Mouse (Mus musculus) lung, postnatal 0 days (tissue): ENCODE measurements around the gene Ptprn2. TPM values are rescaled to one million over a fixed set of nuclear protein-coding genes. Genes with fewer than 3 reads are reported as not detected.

Source experiments
- ATAC-seq: fragments of 200-750 bp; cut with Nextera tagmentation; 2 replicates; pipeline ENCODE4 v1.8.0; 2017; ENCODE audit warnings: moderate library complexity
- DNase-seq: peaks from one replicate; pipeline ENCODE4 v3.0.0-alpha.2; 2016; ENCODE audit warnings: low spot score
- H3K27ac ChIP-seq: fragments of 300-500 bp; sonication (generic); 2 replicates; pipeline ENCODE4 v1.5.1; 2014; ENCODE audit warnings: antibody characterized with exemption, mild to moderate bottlenecking, low read length, mixed read lengths
- H3K27me3 ChIP-seq: fragments of 300-500 bp; sonication (generic); replicated peaks from 2 replicates; pipeline ENCODE4 v1.6.1; 2014; ENCODE audit warnings: low read length, mixed read lengths; ENCODE audit not compliant: insufficient read depth
- H3K36me3 ChIP-seq: fragments of 300-500 bp; sonication (generic); 2 replicates; pipeline ENCODE4 v1.6.1; 2014; ENCODE audit warnings: low read length, mixed read lengths; ENCODE audit not compliant: insufficient read depth
- H3K4me1 ChIP-seq: fragments of 300-500 bp; sonication (generic); 2 replicates; pipeline ENCODE4 v1.6.1; 2014; ENCODE audit warnings: antibody characterized with exemption, low read depth, low read length, mixed read lengths; ENCODE audit not compliant: insufficient read depth
- H3K4me2 ChIP-seq: fragments of 300-500 bp; sonication (generic); replicated peaks from 2 replicates; pipeline ENCODE4 v1.6.1; 2014; ENCODE audit warnings: low read depth, mild to moderate bottlenecking, low read length, moderate library complexity, mixed read lengths
- H3K4me3 ChIP-seq: fragments of 300-500 bp; sonication (generic); 2 replicates; pipeline ENCODE4 v1.5.1; 2014; ENCODE audit warnings: low read depth, low read length
- H3K9ac ChIP-seq: fragments of 300-500 bp; sonication (generic); replicated peaks from 2 replicates; pipeline ENCODE4 v1.6.1; 2014; ENCODE audit warnings: low read depth, mild to moderate bottlenecking
- H3K9me3 ChIP-seq: fragments of 300-500 bp; sonication (generic); 2 replicates; pipeline ENCODE4 v1.6.1; 2016; ENCODE audit warnings: low read length, mixed read lengths
- CTCF ChIP-seq: IDR thresholded peaks from 2 replicates; pipeline ENCODE4 v1.5.1; 2016; ENCODE audit warnings: antibody characterized with exemption, mild to moderate bottlenecking
- EP300 ChIP-seq: IDR thresholded peaks from 2 replicates; pipeline ENCODE4 v1.6.1; 2016; ENCODE audit warnings: antibody characterized with exemption, mild to moderate bottlenecking, control low read depth
- WGBS: fragments of 180-500 bp; shearing (Covaris S2); extraction: QIAGEN DNeasy Blood & Tissue Kit; methylation state at CpG from one replicate; pipeline ENCODE4 v1.1.7; 2014; 5-methylcytosine and 5-hydroxymethylcytosine counted together
- polyA plus RNA-seq: library from polyadenylated mRNA; unstranded; fragments of >200 nt; fragmentation: Nextera tagmentation; extraction: Ambion mirVana; gene quantifications from 2 replicates; pipeline ENCODE4 v1.2.1, GENCODE M21; 2015

The Ptprn2 gene
- polyA plus RNA-seq, 1 experiment from 2014 or later: 0.24 TPM

DNA sequence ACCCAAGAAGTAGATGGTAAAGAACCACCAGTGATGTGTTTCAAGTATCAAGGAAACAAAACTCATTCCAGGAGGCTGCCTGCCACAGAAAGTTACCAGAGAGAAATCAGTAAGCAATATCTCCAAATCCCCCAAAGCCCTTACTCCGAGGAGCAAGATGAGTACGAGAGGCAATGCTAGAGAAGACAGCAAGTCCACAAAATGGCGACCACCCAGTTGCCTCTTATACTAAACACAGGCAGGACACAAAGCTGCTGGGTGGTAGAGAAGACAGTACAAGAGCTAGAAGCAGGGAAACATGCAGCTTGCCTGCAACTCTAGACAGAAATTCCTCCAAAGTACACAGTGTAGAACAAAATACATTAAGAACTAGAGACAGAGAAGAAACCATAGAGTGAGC lies 300.2 kb downstream of the Ptprn2 start:
- H3K27ac ChIP-seq: no peak overlapping the region
- no peaks in the 10 kb centered on the region for H3K9me3 ChIP-seq
- H3K4me1 ChIP-seq: no peaks in the 10 kb centered on the region
- DNase-seq: no peak
- WGBS: 89% methylated on average over 3 of the region's 3 CpGs
- no peaks in the 10 kb centered on the region for H3K36me3 ChIP-seq
- no peak overlapping the region for H3K4me2 ChIP-seq
- ATAC-seq: no peak
- TF ChIP-seq CTCF (no peak), EP300 (no peak)
- no peak overlapping the region for H3K9ac ChIP-seq
- H3K4me3 ChIP-seq: no peak overlapping the region
- H3K27me3 ChIP-seq: no peaks in the 10 kb centered on the region

DNA sequence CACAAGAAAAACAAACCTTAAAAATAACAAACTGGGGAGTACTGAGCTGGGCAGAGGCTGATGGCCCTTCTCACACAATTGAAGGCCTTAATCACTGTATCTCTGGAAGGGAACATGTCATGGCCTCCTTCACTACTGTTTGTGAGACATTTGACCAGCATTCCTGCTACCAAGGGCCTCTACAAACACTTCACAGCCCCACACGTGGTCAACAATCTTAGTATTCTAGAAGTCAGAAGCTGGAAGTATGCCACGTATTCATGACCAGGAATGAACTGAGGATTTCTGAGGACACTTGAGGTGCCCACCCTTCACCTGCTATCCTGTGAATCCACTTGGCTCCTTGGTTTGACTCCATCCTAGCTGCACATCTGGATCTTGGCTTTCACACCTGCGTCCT lies 302.8 kb downstream of the Ptprn2 start:
- ATAC-seq (peak; percentile 94), DNase-seq (peak; percentile 79)
- no peaks in the 10 kb centered on the region for H3K27me3 ChIP-seq
- no peaks in the 10 kb centered on the region for H3K9me3 ChIP-seq
- H3K4me2 ChIP-seq: no peak overlapping the region
- no peak overlapping the region for H3K4me3 ChIP-seq
- WGBS: 33% methylated on average over 3 of the region's 3 CpGs
- TF ChIP-seq EP300: peak; percentile 81
- TF ChIP-seq CTCF: no peak
- no peaks in the 10 kb centered on the region for H3K4me1 ChIP-seq
- no peak overlapping the region for H3K9ac ChIP-seq
- H3K36me3 ChIP-seq: no peaks in the 10 kb centered on the region
- H3K27ac ChIP-seq: no peak overlapping the region

DNA sequence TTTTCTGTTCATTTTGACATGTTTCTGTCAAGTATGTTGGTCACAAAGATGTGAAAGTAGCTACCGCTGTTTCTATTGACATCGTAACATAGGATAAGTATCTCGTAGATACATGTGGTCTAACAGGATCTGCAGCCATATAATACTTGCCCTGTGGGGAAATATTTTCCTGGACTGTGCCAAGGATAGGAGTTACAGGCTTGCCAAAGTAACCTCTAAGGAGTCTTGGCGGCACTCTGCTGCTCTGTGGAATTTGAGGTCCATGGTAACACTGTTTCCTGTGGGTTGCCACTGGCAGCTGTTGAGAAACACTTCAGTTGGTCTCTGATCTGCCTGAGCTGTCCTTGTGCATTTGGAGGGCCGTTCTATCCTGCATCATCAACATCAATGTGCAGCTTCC lies 317.8 kb downstream of the Ptprn2 start:
- H3K36me3 ChIP-seq: no peaks in the 10 kb centered on the region
- no peak for TF ChIP-seq EP300
- no peak for TF ChIP-seq CTCF
- 0 out of 2 replicates have a peak, but pooled peaks have one; percentile 30 for ATAC-seq
- no peak overlapping the region for H3K4me3 ChIP-seq
- H3K4me1 ChIP-seq: no peaks in the 10 kb centered on the region
- H3K9me3 ChIP-seq: no peaks in the 10 kb centered on the region
- DNase-seq: peak; percentile 17
- no peaks in the 10 kb centered on the region for H3K27me3 ChIP-seq
- H3K9ac ChIP-seq: no peak overlapping the region
- no peak overlapping the region for H3K4me2 ChIP-seq
- 69% methylated on average over 5 of the region's 5 CpGs for WGBS
- no peak overlapping the region for H3K27ac ChIP-seq

DNA sequence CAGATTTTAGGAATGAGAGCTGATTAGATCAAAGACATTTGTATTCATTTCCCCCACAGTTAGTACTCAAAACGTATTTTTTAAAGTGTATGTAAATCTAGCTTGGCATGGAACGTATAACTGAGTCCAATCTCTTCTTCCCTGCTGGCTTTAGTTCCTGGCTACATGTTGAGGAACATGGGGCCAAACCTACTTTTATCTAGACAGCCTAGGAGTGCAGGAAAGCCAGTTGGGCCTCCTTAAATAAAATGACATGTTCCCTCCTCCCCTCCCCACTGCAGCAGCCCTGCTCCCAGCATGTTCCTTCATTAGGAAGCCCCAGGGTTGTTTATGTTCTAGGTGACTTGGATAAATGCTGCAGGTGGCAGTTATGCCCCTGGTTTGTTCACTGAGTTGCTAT lies 319.2 kb downstream of the Ptprn2 start:
- Histone ChIP-seq H3K4me1 (no peaks in the 10 kb centered on the region), H3K27ac (no peak overlapping the region), H3K36me3 (no peaks in the 10 kb centered on the region), H3K9me3 (no peaks in the 10 kb centered on the region), H3K27me3 (no peaks in the 10 kb centered on the region), H3K4me2 (no peak overlapping the region), H3K4me3 (no peak overlapping the region), H3K9ac (no peak overlapping the region)
- TF ChIP-seq EP300: no peak
- TF ChIP-seq CTCF: no peak
- 61% methylated on average over 2 of the region's 2 CpGs for WGBS
- no peak for ATAC-seq
- DNase-seq: no peak

DNA sequence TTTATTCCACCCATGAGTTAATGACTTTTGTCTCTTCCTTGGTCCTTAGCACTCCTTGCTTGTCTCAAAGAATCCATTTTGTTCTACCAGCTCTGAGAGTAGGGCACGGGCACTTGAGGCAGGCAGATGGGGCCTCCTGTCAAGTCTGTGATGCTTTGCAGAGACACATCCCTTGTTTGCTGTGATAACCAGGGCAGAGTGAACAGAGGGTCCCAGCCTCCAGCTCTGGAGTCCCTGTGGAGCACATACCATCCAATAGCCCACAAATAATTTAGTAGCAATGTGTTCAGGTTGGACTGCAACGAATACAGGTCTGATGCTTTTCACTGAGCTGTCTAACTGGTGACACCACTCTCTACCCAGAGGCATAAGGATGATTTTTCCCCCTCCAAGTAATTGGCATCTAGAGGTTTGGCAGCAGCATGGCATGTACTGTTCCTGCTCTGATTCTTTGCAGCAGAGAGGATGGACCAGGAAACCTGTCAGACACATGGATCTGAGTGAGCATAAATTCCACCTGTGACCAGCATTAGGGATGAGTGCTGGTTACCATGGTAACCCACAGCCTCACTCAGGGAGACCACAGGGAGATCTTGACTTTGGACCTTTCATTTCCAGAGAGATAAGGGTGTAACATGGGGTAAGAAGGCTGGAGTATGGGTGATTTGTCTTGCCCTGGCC lies 319.7 kb downstream of the Ptprn2 start:
- no peak overlapping the region for H3K4me2 ChIP-seq
- H3K4me1 ChIP-seq: no peaks in the 10 kb centered on the region
- no peak overlapping the region for H3K4me3 ChIP-seq
- TF ChIP-seq CTCF (no peak), EP300 (no peak)
- ATAC-seq: no peak
- no peaks in the 10 kb centered on the region for H3K27me3 ChIP-seq
- H3K27ac ChIP-seq: no peak overlapping the region
- H3K36me3 ChIP-seq: no peaks in the 10 kb centered on the region
- H3K9ac ChIP-seq: no peak overlapping the region
- 35% methylated on average over 2 of the region's 2 CpGs for WGBS
- no peak for DNase-seq
- H3K9me3 ChIP-seq: no peaks in the 10 kb centered on the region

DNA sequence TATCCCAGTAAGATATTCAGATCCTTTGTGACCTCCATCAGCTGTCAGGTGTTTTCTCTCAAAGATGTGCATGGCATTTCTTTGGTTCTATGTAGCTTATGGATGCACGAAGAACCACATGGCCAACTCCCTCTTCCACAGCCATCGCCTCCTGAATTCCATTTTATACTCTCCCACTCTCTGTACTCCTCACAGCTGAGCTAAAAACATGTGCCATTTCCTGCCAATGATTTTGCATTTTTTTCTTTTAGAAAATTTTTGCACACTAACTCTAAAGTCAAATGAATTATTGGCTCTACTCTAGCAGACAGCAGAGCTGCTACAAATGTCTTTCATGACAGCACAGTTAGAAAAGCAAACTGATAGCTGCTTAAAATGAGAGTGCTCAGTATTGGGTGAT lies 320.6 kb downstream of the Ptprn2 start:
- DNase-seq (no peak), ATAC-seq (no peak)
- no peak overlapping the region for H3K9ac ChIP-seq
- 90% methylated on average over 2 of the region's 2 CpGs for WGBS
- no peak overlapping the region for H3K4me3 ChIP-seq
- H3K36me3 ChIP-seq: no peaks in the 10 kb centered on the region
- no peak overlapping the region for H3K27ac ChIP-seq
- H3K9me3 ChIP-seq: no peaks in the 10 kb centered on the region
- no peaks in the 10 kb centered on the region for H3K27me3 ChIP-seq
- no peaks in the 10 kb centered on the region for H3K4me1 ChIP-seq
- no peak for TF ChIP-seq EP300
- no peak for TF ChIP-seq CTCF
- H3K4me2 ChIP-seq: no peak overlapping the region

DNA sequence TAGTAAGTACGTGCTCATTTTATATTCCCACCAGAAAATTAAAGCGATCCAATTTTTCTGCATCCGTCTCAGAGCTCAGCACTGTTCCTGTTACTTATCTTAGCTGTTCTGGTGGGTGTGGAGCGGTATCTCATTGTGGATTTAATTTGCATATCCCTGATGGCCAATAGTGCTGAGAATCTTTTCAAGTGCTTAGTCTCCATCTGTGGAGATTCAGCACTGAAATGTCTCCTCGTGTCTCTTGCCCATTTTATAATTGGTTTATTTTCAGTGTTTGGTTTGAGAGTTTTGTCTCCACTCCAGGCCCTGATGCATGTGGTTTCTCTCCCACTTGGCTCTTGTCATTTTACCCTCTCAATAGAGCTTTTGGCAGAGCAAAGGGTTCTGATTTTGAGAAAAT lies 327.5 kb downstream of the Ptprn2 start:
- no peak overlapping the region for H3K9ac ChIP-seq
- no peak for DNase-seq
- ATAC-seq: no peak
- no peak overlapping the region for H3K27ac ChIP-seq
- no peaks in the 10 kb centered on the region for H3K4me1 ChIP-seq
- no peak overlapping the region for H3K4me2 ChIP-seq
- no peaks in the 10 kb centered on the region for H3K27me3 ChIP-seq
- TF ChIP-seq CTCF: no peak
- 74% methylated on average over 5 of the region's 5 CpGs for WGBS
- no peaks in the 10 kb centered on the region for H3K9me3 ChIP-seq
- H3K4me3 ChIP-seq: no peak overlapping the region
- H3K36me3 ChIP-seq: no peaks in the 10 kb centered on the region
